Mouse (Mus musculus) heart, postnatal 36 days (tissue): ENCODE measurements around the gene Kazn. TPM values are rescaled to one million over a fixed set of nuclear protein-coding genes. Genes with fewer than 3 reads are reported as not detected.

Experiments
- DNase-seq, 2 experiments: peaks; one replicate each; pipeline ENCODE4 v3.0.0; 2021 to 2022
- intact Hi-C: fragments of 180-260 bp; cut with DNase I; formaldehyde crosslinking; loops from one replicate; pipeline ENCODE4 v1.15.1; 2025
- total RNA-seq, 2 experiments: library from RNA; stranded (reverse); gene quantifications; 2 replicates each; pipeline ENCODE4 v1.2.3; 2021

Kazn gene
- total RNA-seq = 1 to 10 TPM; 3.4 to 3.6 TPM

DNA sequence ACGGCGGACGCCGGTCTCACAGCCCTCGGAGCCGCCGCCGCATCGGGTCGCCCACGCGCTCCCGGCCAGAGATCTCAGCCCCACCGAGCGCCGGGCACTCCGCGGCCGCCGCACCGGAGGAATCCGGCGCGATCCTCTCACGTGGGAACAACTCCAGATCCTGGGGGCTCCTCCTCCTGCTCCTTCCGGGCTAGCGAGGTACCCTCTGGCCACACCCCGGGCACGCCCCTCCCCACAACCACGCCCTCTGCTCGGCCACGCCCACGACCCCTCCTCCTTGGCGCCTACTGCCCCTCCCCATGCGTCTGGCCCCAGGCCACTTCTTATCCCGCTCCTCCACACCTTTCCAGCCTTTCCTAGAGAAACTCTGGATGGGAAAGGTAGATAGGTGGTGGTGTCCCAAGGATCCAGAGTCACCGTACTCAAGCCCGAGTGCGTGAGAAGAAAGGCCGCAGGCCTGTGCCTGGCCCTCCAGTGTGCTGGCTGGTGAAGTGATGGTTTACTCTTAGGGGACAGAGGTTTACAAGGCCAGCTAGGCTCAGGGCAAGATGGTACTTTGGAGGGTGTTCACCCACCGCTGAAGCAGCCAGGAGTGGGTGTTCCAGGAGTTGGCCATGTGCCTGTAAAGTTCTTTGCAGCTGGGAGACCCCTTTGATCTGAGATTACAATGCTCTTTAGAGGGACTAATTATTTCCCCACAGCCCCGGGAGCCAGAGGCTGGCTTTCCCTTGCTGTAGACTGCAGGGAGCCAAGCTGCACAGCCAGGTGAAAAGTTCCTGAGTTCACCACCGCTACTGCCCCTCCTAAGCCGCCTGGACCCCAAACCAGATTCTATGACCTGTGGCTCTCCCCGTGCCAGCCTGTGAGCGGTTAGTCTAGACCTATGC is at the start of gene Kazn:
Kazn (minus strand) TSS at position 162 of the 887 bp plus-strand sequence.
- peak; percentile 84 to 85 for DNase-seq

DNA sequence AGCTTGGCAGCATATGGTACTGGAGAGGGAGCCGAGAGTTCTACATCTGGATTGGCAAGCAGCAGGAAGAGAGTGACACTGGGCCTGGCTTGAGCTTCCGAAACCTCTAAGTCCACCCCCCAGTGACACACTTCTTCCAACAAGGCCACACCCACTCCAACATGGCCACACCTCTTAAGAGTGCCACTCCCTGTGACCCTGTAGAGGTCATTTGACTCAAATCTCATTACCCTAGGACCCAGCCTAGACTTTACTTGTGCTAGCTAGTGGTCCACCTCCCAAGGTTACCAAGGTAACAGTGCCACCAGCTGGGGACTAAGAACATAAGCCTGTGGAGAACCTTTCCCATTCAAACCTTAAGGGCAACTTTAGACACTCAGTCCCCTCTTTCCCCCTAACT is 46.3 kb upstream of the Kazn start:
- intact Hi-C loops = no loop called here
- DNase-seq = no peak

More for the DNA sequence above, at the start of gene Kazn:
- intact Hi-C loops = loop anchor here (2.0 kb wide), 2 partner anchors 57 to 87 kb away; no protein-coding TSS in a partner anchor

DNA sequence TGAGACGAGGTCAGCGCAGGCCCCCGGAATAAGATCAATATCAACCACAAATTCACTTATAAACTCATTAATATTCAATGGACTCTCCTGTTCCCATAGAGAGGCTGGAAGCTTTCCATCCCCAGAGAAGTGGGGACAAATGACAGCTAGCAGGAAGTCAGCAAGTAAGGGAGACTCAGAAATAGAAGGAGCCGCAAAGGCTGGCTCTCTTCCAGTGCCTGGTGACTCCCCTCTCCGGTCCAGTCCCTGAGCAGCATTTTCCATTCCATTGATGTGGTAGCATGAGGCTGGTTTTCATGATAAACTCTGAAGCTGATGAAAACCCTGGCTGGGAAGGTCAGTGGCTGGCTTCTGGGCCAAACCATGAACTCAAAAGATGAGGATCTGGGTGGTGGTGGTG is 44.7 kb upstream of the Kazn start:
- intact Hi-C loops = no loop called here
- no peak for DNase-seq

DNA sequence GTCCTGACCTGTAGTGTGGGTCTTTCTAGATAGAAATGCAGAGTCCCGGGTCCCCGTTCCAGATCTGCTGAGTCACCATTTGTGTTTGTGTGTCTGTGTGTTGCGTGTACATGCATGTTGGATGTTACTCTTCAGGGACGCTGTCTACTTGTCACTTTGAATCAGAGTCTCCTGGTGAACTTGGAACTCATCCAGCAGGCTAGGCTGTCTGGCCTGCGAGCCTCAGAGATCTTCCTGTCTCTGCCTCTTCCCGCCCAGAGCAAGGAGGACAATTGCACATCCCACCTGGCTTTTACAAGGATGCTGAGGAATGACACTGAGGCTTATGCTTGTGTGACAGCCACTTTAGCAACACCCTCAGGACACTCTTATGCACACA is 39.0 kb upstream of the Kazn start:
- intact Hi-C loops = no loop called here
- no peak for DNase-seq

DNA sequence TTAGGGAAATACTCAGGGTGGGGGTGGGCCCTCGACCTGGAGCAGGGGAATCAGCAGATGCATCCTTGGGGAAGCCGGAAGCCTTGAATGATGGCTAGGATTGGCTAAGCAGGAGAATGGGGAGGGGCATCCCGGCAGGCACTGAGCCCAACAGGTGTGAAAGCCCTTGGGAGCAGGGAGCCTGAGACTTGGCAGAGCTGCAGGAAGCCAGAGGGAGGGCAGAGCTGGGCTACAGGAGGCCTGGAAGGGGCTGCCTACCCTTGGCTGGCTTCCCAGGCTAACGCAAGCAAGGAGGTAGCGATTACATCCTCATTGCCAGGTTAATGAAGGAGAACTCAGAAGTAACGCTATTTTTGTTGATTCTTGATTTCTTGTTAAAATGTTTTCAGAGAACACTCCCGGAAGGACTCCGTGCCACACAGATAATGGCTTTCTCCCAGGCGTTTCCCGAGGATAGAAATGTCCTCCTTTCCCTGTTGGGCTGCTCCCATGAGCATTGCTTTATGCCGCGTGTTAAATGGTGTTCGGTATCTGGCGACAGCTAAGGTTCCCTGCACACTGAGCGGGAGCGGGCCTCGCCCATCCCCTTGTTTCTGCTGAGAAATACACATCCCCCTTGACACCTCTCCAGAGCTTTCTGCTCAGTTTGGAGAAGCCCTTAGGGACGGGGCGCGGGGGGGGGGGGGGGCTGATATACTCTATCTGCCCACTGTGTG is 38.4 kb upstream of the Kazn start:
- DNase-seq = peak in 1 of 2 experiments; percentile 7
- intact Hi-C loops = no loop called here

DNA sequence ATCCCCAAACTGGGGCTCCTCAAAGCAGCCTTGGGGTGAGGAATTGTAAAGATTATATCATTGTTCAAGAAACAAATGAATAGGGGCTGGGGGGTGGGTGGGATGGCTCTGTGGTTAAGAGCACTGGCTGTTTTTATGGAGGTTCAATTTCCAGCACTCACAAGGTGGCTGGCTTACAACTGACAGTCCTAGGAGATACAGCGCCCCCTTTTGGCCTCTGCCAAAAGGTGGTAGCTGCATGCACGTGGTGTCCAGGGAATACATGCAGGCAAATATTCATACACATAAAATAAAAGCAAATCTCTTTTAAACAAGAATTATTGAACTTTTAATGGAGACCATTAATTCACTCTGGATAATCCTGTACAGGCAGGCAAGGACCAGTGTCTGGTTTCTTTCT is 36.0 kb upstream of the Kazn start:
- intact Hi-C loops = no loop called here
- DNase-seq = no peak

DNA sequence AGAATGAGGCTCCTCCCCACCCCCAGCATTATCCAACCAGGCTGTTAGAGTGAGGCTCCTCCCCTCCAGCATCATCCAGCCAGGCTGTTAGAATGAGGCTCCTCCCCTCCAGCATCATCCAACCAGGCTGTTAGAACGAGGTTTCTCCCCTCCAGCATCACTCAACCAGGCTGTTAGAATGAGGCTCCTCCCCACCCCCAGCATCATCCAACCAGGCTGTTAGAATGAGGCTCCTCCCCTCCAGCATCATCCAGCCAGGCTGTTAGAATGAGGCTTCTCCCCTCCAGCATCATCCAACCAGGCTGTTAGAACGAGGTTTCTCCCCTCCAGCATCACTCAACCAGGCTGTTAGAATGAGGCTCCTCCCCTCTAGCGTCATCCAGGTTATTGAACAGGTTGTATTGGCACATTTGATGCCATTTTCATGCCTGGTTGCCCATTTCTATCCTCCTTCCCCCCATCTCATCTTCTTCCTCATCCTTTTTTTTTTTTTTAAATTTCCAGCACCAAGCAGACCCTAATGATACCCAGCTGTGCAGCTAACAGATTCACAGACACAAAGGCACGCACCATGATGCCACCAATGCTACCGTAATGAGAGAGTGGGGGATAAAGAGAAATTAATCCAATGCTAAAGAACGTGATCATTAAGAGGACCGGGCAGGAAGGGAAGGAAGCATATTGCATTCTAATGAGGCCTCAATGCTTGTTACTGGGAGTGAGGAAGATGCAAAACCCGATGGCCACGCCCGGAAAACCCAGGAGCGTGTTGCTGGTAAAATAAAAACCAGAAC is 35.4 kb upstream of the Kazn start:
- intact Hi-C loops = no loop called here
- no peak for DNase-seq

DNA sequence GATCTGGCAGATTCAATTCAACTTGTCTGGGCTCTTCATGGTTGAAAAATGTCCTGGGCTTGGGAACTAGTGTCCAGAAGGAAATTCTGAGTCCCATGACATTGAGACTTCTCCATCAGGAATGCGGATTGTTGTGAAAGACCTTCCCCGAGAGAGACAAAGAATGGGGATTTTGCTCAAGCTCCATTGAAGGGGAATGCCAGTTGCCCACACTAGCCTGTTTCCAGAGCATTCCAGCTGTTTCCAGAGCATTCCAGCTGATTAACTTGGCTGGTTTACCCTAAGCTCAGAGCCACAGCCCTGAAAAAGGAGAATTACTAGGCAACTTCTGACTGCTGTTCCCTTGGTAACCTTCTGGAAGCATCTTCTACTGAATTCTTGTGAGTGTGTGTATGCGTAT is 32.3 kb upstream of the Kazn start:
- DNase-seq = peak; percentile 20 to 30
- intact Hi-C loops = no loop called here

DNA sequence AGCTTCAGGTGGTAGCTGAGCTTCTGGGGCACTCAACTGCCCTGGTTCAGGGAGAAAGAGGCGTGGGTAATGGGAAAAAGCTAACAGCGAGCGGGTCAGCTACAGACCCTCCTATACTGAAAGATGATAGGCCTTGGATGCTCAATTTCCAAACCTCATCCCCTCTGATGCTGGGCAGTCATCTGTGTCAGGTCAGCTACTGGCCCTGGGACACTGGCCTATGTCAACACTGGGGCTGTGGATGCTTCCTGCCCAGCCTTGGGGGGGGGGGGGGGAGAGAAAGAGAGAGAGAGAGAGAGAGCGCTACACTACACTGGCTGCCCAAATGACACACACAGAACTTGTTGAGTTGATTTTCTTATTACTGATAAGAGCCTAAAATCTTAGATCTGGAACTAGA is 28.6 kb upstream of the Kazn start:
- DNase-seq = no peak
- intact Hi-C loops = no loop called here

DNA sequence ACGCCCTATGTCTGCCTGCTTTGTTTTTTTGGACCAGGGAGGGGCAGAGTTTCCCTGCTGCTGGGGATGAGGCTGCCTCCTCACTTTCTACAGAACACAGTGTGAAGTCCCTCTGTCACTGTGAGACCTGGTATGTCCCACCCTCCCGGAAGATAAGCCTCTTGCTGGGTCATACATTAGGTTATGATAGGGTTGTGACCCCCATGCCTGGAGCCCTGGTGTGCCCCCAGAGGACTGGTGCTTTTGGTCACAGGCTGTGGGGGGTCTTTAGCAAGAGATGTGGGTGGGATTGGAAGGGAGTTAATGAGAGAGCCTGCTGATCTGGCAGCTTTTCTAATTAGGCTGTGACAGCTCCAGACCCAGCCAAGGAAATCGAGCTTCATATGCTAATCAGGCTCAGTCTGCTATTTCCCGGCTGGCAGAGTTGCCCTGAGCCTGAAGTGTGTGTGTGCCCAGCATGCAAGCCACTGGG is 28.2 kb upstream of the Kazn start:
- no peak for DNase-seq

DNA sequence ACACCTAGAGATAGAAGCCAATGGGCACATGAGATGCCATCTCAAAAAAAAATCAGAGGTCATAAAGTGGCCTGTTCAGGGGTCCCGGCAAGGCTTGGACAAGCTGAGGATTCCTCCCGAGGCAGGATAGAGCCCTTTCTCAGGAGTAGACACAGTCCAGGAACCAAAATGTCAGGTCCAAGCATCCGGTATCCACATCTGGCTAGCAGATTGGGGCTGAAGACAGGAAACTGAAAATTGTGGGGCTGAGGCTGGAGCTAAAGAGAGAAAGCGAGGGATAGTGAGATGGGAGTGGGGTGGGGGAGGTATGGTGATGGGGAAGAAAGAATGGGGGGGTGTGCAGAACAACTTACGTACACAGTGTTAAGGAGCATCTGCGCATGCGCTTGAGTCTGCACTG is 25.1 kb upstream of the Kazn start:
- DNase-seq = no peak
- intact Hi-C loops = no loop called here

More for the DNA sequence above, 28.2 kb upstream of the Kazn start:
- intact Hi-C loops = no loop called here

DNA sequence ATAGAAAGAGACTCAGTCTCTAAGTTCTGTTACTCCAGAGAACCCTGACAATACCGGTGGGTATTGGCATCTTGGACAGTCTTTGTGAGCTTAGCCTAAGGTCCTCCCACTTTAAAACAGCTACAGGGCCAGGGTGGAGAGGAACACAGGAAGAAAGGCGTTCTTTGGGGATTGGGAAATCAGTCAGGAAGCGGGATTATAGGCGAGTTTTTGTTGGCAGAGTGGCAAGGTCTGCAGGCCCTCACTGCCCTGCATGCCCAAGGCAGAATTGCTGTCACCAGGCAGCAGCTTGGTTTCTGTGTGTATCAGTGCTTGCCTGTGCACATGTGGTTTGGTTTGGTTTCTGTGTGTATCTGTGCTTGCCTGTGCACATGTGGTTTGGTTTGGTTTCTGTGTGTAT is 22.5 kb upstream of the Kazn start:
- DNase-seq = no peak
- intact Hi-C loops = no loop called here

DNA sequence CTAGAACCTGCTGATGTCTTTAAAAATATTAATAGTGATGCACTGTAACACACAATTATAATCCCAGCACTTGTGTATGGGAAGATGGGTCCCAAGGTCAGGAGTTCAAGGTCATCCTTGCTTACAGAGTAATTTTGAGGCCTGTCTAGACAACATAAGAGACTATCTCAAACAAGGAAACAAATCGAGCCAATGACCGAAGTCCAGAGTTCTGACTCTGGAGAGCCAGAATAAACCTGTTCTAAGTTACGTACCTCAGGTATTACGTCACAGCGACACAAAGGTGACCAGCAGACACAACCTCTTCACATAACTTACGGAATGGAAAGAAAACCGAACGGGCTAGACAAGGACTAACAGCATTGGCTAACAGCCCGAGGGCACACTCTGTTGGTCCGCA is 19.5 kb upstream of the Kazn start:
- no peak for DNase-seq
- intact Hi-C loops = no loop called here

DNA sequence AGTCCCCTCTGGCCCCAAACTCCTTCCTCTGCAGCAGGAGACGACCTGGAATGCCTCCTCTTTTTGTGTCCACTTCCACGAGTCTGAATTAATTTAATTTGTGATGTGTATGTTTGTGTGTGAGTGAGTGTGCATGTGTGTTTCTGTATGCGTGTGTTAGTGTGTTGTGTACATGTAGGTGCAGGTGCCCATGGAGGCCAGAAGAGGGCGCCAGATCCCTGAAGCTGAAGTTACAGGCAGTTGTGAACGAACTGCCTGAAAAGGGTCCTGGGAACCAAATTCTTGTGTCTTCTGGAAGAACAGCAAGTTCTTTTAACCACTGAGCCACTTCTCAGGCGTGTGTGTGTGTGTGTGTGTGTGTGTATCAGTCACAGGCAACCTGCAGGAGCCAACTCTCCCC is 14.9 kb upstream of the Kazn start:
- DNase-seq = no peak
- intact Hi-C loops = no loop called here

DNA sequence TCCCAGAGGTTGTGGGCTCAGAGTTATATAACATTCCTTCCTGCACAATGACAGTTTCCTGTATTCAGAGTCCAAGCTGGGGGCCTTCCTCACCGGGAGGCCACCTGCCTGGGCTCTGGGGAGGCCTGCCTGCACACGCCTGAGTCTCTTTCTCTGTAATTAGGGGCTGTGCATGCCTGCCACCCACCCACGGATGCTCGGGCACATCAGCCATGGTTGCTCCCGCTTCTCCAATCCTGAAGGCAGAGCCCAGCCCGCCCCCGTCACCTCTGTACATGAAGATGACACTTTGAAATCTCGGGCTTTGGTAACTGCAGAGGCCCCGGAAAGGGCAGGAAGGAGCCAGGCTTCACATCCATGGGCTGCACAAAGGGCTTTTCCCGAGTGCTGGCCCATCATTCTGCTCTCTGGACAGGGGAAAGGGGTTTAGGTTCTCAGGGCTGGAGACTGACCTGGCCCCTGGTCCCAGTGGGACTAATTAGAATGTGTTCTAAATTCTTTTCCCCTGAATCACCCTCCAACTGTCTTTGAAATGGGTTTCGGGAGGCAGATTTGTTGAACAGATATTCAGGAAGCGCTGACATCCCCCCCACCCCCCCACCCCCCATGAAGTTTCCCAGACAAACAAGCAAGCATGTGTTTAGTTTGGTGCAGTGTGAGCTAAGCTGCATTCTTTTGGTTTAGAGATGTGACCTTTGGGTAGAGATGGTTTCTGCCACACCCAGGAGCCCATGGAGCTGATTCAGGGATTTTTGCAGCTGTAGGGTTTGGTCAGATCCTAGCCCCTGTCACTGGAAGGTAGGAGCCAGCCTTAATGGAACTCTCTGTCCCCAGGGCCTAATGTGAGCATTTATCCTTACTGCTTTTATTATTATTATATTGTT is 12.5 kb upstream of the Kazn start:
- no peak for DNase-seq
- intact Hi-C loops = no loop called here

DNA sequence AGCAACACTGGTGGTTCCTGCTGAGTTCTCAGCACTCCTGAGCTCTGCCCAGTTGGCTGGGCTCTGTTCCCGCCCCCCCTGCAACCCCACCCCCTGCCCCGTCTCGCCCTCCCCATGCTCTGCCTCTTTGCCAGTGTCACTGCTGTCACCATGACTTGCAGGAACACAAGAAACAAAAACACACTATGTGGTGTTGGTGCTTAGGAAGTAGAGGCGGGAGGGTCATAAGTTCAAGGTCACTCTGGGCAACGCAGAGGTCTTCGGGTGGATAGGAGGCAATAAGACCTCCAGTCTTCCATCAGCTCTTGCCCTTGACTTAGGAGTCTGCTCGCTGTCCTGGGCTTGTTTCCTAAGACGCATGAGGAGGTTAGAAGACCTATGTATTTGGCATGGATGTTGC is 10.9 kb upstream of the Kazn start:
- no peak for DNase-seq
- intact Hi-C loops = no loop called here

DNA sequence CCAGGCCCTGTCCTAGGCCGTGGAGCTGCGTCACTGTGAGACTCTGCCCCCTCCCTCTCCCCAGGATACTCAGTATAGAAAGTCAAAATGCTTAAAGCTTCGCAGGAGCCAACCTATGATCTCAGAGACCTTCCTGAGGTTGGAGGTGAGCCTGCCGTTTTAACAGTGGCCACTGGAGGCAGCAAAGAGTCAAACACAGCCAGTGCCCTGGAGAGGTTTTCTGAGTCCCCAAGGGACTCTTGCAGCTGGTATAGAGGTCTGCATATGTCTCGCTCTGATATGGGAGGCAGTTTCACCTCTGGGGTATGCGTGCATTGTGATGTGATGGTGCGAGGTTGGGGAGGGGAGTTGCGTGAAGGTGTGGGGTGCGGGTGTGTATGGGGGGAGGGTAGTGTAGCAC is 10.2 kb upstream of the Kazn start:
- intact Hi-C loops = loop anchor here (2.0 to 5.0 kb wide), 5 partner anchors 42 to 773 kb away; no protein-coding TSS in a partner anchor
- peak; percentile 52 to 63 for DNase-seq

DNA sequence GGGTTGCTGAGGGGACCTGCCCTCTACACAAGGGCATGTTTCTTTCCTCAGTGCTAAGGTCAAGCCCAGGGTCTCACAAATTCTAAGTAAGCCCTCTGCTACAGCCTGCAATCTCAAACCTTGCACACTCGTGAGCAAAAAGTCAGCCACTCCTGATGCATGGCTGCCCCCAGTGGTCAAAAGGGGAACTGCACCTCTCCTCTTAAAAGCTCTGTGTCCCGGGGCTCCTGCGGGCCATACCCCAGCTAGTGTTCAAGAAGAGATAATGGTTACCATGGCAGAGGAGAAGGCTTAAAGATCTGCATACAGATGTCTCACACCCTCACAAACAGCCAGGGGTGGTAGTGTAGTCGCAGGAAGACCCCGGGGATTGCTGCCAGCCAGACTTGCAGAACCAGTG is 9.2 kb upstream of the Kazn start:
- intact Hi-C loops = loop anchor here (1.0 to 5.0 kb wide), 6 partner anchors 41 to 774 kb away; no protein-coding TSS in a partner anchor
- peak; percentile 82 to 94 for DNase-seq

DNA sequence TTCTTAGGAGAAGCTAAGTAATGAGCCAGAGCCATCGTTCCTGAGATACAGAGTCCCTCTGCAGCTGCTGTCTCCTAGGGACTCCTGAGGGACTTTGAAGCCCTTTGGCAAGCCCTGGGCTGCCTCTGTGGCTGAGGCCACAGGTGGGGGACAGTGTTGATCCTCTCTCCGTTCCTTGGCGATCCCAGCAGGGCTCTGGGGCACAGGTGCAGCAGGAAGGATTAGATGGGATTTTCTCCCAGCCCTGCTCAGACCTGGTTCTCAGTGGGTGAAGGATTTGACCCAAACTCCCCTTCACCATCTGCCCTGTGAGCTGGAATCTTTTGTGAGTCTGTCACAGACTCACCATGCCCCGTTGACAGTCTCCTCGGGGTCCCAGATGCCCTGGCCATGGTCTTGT is 7.5 kb upstream of the Kazn start:
- no peak for DNase-seq
- intact Hi-C loops = loop anchor here (5.0 kb wide), 3 partner anchors 39 to 776 kb away; no protein-coding TSS in a partner anchor

DNA sequence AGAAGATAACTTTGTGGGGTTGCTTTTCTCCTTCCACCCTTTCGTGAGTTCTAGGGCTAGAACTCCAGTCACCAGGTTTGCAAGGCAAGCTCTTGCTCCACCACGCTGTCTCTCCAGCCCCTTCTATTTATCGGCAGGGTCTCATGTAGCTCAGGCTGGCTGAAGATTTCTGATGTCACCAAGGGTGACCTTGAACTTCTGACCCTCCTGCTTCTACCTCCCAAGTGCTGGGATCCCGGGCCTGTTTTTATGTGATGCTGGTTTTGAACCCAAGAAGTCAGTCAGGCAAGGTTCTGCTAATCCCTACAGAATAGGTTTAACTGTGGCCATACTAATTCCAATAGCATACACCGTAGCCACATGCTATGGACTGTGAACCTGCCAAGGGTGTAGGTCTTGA is 5.4 kb upstream of the Kazn start:
- no peak for DNase-seq
- intact Hi-C loops = loop anchor here (5.0 kb wide), 3 partner anchors 37 to 778 kb away; no protein-coding TSS in a partner anchor
